Mouse (Mus musculus) cerebellum, postnatal 25 days (tissue): ENCODE measurements around the gene Rsph1.

Source experiments
- DNase-seq, 2 experiments: peaks; one replicate each; pipeline ENCODE4 v3.0.0; 2021; ENCODE audit warnings: mixed read lengths in 2 of 2

Rsph1 gene

GRCm38 (mm10) chr17:31303401-31303800, 26.2 kb upstream of the Rsph1 start:
- no peak for DNase-seq

GRCm38 (mm10) chr17:31300736-31301135, 23.6 kb upstream of the Rsph1 start:
- DNase-seq: no peak

- no peak for DNase-seq
These were observed 22.8 kb upstream of the Rsph1 start for GRCm38 (mm10) chr17:31299981-31300380.

GRCm38 (mm10) chr17:31298419-31299209, 21.4 kb upstream of the Rsph1 start:
- peak in 1 of 2 experiments; percentile 49 for DNase-seq

- no peak for DNase-seq
These were observed 20.3 kb upstream of the Rsph1 start for GRCm38 (mm10) chr17:31297521-31297939.

- DNase-seq: peak; percentile 75 to 77
These were observed 19.0 kb upstream of the Rsph1 start for GRCm38 (mm10) chr17:31295892-31296781.

- DNase-seq: peak; percentile 41 to 64
These were observed 18.2 kb upstream of the Rsph1 start for GRCm38 (mm10) chr17:31295215-31295891.

GRCm38 (mm10) chr17:31294363-31295214, 17.4 kb upstream of the Rsph1 start:
- no peak for DNase-seq

- no peak for DNase-seq
These were observed 13.7 kb upstream of the Rsph1 start for GRCm38 (mm10) chr17:31290859-31291258.

- DNase-seq: no peak
These were observed 13.1 kb upstream of the Rsph1 start for GRCm38 (mm10) chr17:31290311-31290710.

GRCm38 (mm10) chr17:31288999-31289726, 12.0 kb upstream of the Rsph1 start:
- DNase-seq: no peak

GRCm38 (mm10) chr17:31287216-31287615, 10.0 kb upstream of the Rsph1 start:
- no peak for DNase-seq

- DNase-seq: no peak
These were observed 9.3 kb upstream of the Rsph1 start, which contains the start of gene Slc37a1 for GRCm38 (mm10) chr17:31286492-31286891. TSS of gene Slc37a1 (plus strand) at chr17:31286792.

- DNase-seq: peak in 1 of 2 experiments; percentile 43
These were observed 8.7 kb upstream of the Rsph1 start for GRCm38 (mm10) chr17:31285867-31286266.

GRCm38 (mm10) chr17:31282687-31283053, 5.5 kb upstream of the Rsph1 start:
- no peak for DNase-seq

GRCm38 (mm10) chr17:31281830-31282686, 4.9 kb upstream of the Rsph1 start:
- DNase-seq: peak in 1 of 2 experiments; percentile 60

GRCm38 (mm10) chr17:31280269-31280668, 3.1 kb upstream of the Rsph1 start:
- DNase-seq: no peak

- no peak for DNase-seq
These were observed 2.4 kb upstream of the Rsph1 start for GRCm38 (mm10) chr17:31279541-31279940.

- DNase-seq: no peak
These were observed 748 bp upstream of the Rsph1 start for GRCm38 (mm10) chr17:31277931-31278330.

GRCm38 (mm10) chr17:31276207-31276921, 819 bp downstream of the Rsph1 start:
- no peak for DNase-seq
